Mouse (Mus musculus) forelimb bud, embryonic 11.5 days (tissue): ENCODE measurements at regions not wholly inside any gene's neighbourhood (a gene's known extent, or its start where the extent isn't known, plus 50 kb on each side); places are given as distances from the start of the nearest gene placed in this dataset.

Experiments used
- DNase-seq: peaks from one replicate; pipeline ENCODE4 v3.0.0-alpha.2; 2012; ENCODE audit warnings: low read depth, low spot score

- DNase-seq: no peak
Observed at GRCm38 (mm10) chr5:132661266-132661665, 118.1 kb upstream of the Auts2 start.

DNA sequence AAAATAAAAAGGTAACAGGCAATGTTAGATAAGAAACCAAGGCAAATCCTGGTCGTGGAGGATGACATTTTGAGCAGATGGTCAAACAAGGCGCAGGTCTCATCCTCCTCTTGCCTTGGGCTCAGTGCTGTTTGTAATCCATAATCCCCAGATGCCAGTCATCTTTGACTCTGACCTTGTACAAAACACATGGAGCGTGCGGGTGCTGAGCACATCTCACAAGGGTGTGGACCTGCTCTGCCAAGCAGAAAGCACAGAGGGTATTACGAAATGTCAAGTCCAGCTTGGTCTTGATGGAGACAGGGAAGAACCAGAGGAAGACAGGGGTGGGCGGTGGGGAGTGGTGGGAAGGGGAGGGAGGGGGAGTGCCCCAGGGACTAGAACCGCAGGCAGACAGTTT lies 116.9 kb upstream of the Auts2 start:
- no peak for DNase-seq

DNA sequence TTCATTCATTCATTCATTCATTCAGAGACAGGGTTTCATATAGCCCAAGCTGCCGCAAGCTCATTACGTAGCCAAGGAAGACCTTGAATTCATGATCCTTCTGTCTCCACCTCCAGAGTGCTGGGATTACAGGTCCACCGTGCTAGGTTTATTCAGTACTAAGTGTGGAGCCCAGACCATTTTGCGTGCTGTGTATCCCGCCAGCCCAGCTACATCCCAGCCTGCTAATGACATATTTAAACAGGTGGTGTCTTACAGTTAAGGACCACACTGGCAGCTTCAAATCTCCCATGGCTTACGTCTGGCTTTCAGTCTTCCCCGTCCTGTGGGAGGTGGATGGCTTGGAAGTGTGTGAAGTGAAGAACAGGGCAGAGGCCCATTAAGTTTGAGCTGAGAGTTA lies 111.2 kb upstream of the Auts2 start:
- DNase-seq: no peak

- no peak for DNase-seq
Observed at GRCm38 (mm10) chr5:132653694-132654300, 110.7 kb upstream of the Auts2 start.

DNA sequence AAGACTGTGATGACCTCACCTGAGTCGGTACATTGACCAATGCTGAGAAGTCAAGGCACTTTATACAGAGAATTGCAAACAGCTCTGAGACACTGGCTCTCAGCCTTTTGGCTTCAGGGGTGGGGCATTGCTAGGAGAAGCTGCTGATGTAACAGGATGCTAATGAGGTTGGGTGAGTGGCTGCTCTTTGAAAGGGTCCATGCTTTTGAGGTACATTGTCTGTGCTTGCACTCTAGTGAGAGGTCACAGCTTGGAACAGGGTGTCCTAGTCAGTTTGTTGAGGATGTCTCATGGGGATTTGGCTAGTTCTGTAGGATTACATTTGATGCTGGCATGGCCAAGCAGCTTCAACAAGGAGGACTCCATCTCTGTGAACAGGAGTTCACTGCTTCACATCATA lies 109.1 kb upstream of the Auts2 start:
- no peak for DNase-seq

- no peak for DNase-seq
Observed at GRCm38 (mm10) chr5:132649771-132650170, 106.6 kb upstream of the Auts2 start.

- no peak for DNase-seq
Observed at GRCm38 (mm10) chr5:132648751-132649150, 105.6 kb upstream of the Auts2 start.

- no peak for DNase-seq
Observed at GRCm38 (mm10) chr5:132644646-132645172, 101.6 kb upstream of the Auts2 start.

DNA sequence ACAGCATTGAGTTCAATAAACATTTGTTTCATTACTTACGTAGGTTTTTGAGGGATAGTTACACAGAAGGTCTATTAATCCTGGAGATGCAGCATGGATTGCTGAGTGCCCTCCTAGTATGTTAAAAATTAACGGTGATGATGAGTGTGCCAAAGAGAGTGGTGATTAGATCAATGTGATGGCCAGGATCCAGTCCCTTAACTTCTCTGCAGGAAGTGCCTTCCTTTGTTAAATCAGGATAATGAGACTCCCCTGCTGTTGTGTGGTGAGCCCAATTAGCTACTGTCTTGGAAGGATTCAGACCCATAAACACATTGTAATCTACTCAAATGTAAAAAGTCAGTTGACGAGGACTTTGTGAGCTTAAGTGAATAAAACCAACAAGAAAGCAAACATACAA lies 100.1 kb upstream of the Auts2 start:
- DNase-seq: no peak

DNA sequence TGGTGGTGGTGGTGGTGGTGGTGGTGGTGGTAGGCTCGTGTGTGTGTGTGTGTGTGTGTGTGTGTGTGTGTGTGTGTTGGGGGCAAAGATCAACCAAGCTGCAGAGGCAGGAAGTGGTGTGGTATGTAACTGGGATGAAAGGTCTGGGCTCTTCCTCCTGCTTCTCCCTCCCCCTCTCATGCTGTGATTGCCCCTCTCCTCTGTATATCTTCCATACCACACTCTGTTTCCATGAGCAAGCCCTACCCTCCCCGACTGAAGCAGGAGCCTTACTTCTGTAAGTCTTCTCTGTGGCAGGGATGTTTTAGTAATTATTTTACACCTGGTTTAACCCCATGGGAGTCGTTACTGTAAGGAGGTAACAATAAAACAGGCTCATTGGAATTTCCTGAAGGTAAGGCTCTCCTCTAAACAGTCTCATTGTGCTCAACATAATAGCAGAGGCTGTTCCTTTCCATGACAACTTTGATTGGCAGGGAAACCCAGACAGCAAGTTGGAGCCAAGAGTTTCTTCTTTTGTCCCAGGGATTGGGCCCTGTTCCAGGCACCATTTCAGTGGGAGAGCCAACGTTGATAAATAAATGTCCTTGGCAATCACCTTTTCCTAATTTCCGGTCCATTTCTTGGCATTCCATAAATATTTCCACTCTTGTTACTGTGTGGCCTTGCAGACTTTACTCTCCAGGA lies 90.2 kb upstream of the Auts2 start:
- DNase-seq: peak; percentile 56

DNA sequence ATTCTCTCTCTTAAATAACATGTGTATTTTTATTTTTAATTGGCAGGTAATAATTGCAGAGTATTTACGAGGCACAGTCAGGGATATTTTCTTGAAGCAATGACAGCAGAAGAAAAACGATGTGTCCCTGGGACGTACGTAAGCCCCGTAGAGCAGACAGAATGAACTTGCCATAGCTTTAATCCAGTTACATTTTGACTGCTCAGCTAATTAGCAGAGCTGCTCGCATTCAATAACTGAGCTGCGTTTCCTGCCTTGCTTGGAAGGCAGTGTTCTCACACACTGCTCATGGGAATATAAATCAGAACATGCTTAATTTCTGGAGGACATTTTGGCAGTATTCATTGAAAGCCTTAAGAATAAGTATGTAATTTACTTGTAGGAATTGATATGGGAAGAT lies 78.6 kb upstream of the Auts2 start:
- DNase-seq: peak; percentile 45

GRCm38 (mm10) chr5:132617241-132617640 lies 74.1 kb upstream of the Auts2 start:
- no peak for DNase-seq

- DNase-seq: no peak
Observed at GRCm38 (mm10) chr5:132609251-132609650, 66.1 kb upstream of the Auts2 start.

GRCm38 (mm10) chr5:132606216-132606615 lies 63.1 kb upstream of the Auts2 start:
- no peak for DNase-seq

GRCm38 (mm10) chr5:132594796-132595195 lies 51.7 kb upstream of the Auts2 start:
- DNase-seq: peak; percentile 45
